Mouse (Mus musculus): Measurements from ENCODE around the gene Nck2. TPM values are rescaled to one million over a fixed set of nuclear protein-coding genes. Genes with fewer than 3 reads are reported as not detected.
A peak's percentile ranks its signal among the peaks of the same experiment; 100 is the strongest.

Nck2 gene
- polyA plus RNA-seq, 1 experiment from 2014 or later, result 21.5 TPM

DNA sequence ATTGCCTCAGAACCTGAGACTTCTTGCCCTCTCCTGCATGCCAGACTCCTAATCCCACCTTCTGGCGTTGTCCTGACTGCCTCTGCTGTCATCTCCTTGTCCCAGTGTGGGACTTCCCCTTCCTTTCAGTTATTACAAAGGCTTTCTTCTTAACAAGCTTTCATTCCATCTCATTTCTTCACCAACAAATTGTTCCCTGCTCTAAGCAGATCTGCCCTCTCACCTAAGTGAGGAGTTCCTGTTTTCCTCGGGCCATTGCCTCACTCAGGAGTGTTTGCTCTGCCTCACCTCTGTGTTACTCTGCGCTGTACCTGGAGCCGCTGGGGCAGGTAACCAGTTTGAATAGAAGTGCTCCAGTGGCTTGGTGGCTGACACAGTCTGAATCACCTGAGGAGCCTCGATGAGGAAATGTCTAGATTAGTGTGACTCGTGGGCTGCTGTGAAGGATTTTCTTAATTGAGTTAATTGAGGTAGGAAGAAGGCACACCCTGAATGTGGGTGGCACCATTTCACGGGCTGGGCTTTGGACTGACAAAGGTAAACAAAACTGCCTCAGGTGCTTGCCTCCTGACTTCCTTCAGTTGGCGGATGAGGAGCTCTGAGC, 27.8 kb downstream of the Nck2 start:
- Histone ChIP-seq H3K27me3 (replicated peaks; ENCODE audit: control insufficient read depth, insufficient read depth, low read length) (no peaks in the 10 kb centered on the region), H3K4me2 (ENCODE audit: low read depth, low read length) (no peak overlapping the region), H3K9me3 (ENCODE audit: control insufficient read depth, low read length) (no peaks in the 10 kb centered on the region), H3K9ac (ENCODE audit: low read depth, low read length) (no peak overlapping the region), H3K36me3 (ENCODE audit: control insufficient read depth, insufficient read depth, low read length) (no peaks in the 10 kb centered on the region), H3K4me3 (ENCODE audit: low read length) (no peak overlapping the region), H3K4me1 (ENCODE audit: control insufficient read depth, insufficient read depth, low read length) (peaks cover 54% of the 10 kb centered on the region), H3K27ac (ENCODE audit: low read length) (peak overlapping the region; percentile 46)
- 54% methylated on average over 8 of the region's 8 CpGs for WGBS
- peak; percentile 77 for ATAC-seq

DNA sequence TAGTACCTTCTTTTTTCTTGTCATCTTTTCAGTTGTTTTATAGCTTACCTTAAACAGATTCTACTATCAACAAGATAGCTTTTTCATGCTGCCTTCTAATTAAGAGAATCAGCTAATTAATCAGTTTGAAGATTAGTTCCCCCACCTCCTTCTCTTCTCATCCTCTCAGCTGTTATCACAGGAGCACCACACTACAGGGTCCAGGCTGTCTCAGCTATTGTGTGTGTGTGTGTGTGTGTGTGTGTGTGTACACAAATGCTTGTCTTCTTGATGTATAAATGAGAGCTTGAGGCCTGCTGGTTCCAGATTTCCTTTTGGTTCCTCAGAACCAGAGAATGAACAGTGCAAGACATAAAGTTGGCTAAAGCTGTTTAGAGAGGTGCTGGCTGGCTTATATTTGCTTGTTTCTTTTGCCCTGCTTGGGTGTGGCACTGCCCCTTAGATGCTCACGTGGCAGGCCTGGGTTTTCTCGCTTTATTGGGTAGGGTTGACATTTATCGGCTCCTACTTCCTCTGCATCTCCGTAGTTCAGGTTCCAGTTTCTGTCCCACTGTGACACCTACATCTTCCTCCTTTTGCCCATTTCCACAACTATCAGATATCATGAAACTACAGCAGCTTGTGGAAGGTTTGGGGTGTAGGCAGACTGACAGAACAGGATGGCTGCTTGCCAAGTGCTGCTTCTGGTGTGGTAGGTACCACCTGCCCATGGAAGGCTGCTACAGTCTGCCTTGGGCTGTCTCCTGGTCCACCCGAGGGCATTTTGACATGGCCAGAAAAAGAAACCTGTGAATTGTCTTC, 29.6 kb downstream of the Nck2 start:
- H3K27ac ChIP-seq (ENCODE audit: low read length), result peak overlapping the region; percentile 53

DNA sequence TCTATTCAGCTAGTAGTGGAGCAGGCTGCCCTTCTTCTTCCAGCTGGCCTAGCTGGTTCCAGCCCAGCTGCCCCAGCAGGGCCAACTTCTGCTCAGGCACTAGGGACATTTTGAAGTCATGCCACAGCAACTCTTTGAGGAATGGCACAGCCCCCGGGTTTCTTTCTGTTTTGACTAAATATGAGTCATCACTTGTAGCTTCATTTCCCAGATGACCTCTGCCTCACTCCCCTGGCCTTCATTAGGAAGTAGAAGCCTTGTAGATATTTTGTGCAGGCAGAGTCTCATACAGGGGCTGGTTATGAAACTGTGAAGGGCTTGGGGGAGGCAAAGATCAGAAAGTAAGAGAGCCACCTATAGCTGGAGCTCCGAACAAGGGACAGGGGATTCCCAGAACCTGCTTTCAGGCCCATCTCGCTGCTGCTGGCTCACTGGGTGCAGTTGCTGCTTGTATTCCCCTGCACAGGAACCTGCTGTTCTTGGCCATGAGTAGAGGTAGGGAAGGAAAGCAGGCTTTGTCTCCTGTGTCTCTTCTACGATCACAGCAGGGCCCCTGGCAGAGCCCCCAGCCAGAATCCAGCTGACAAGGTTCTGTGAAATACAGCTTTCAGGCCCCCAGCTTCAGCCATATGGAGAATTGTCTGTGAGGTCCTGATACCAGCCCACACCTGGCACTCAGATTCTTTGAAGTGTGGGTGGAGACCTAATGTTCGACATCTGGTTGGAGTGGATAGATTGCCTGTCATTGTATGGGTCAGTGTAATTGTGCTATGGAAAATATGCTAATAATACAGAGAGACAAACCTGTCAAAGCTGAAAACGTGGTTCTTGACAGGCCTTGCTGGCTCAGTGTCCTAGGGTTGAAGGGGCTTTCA, 30.4 kb downstream of the Nck2 start:
- H3K4me2 ChIP-seq (ENCODE audit: low read depth, low read length), result no peak overlapping the region
- H3K9me3 ChIP-seq (ENCODE audit: control insufficient read depth, low read length), result no peaks in the 10 kb centered on the region
- no peaks in the 10 kb centered on the region for H3K27me3 ChIP-seq (replicated peaks; ENCODE audit: control insufficient read depth, insufficient read depth, low read length)
- no peak overlapping the region for H3K4me3 ChIP-seq (ENCODE audit: low read length)
- H3K9ac ChIP-seq (ENCODE audit: low read depth, low read length), result peak overlapping the region; percentile 21
- H3K27ac ChIP-seq (ENCODE audit: low read length), result peak overlapping the region; percentile 53
- no peak for ATAC-seq
- 55% methylated on average over 6 of the region's 6 CpGs for WGBS
- peaks cover 37% of the 10 kb centered on the region for H3K4me1 ChIP-seq (ENCODE audit: control insufficient read depth, insufficient read depth, low read length)
- H3K36me3 ChIP-seq (ENCODE audit: control insufficient read depth, insufficient read depth, low read length), result no peaks in the 10 kb centered on the region

More for the DNA sequence above, 29.6 kb downstream of the Nck2 start:
- ATAC-seq, result no peak
- WGBS, result 61% methylated on average over 5 of the region's 5 CpGs
- Histone ChIP-seq H3K4me2 (ENCODE audit: low read depth, low read length) (no peak overlapping the region), H3K36me3 (ENCODE audit: control insufficient read depth, insufficient read depth, low read length) (no peaks in the 10 kb centered on the region), H3K9ac (ENCODE audit: low read depth, low read length) (peak overlapping the region; percentile 21; the same call in 1 of the 2 replicates), H3K4me3 (ENCODE audit: low read length) (no peak overlapping the region), H3K4me1 (ENCODE audit: control insufficient read depth, insufficient read depth, low read length) (peaks cover 39% of the 10 kb centered on the region), H3K9me3 (ENCODE audit: control insufficient read depth, low read length) (no peaks in the 10 kb centered on the region), H3K27me3 (replicated peaks; ENCODE audit: control insufficient read depth, insufficient read depth, low read length) (no peaks in the 10 kb centered on the region)

DNA sequence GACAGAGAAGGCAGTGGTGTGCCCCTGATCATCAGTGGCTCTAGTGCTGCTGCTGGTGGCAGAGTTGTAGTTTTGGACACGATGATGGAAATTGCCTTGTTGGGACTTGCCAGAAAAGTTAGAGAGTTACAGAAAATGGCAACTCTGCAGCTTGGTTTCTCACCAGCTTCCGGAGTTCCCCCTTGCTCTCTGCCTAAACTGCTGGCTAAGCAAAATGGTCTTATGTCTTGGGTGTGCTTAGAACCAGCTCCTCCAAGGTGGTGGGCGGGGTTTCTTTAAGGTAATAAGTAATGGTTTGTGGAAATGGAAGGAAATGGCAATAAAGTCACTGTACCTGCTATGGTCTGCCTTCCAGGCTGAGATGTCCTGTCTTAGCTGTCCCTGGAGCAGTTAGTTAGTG, 33.6 kb downstream of the Nck2 start:
- no peak for ATAC-seq
- 90% methylated on average over 3 of the region's 3 CpGs for WGBS
- Histone ChIP-seq H3K27me3 (replicated peaks; ENCODE audit: control insufficient read depth, insufficient read depth, low read length) (no peaks in the 10 kb centered on the region), H3K4me2 (ENCODE audit: low read depth, low read length) (no peak overlapping the region), H3K9me3 (ENCODE audit: control insufficient read depth, low read length) (no peaks in the 10 kb centered on the region), H3K9ac (ENCODE audit: low read depth, low read length) (no peak overlapping the region), H3K4me1 (ENCODE audit: control insufficient read depth, insufficient read depth, low read length) (peaks cover 15% of the 10 kb centered on the region), H3K36me3 (ENCODE audit: control insufficient read depth, insufficient read depth, low read length) (no peaks in the 10 kb centered on the region), H3K27ac (ENCODE audit: low read length) (no peak overlapping the region), H3K4me3 (ENCODE audit: low read length) (no peak overlapping the region)

DNA sequence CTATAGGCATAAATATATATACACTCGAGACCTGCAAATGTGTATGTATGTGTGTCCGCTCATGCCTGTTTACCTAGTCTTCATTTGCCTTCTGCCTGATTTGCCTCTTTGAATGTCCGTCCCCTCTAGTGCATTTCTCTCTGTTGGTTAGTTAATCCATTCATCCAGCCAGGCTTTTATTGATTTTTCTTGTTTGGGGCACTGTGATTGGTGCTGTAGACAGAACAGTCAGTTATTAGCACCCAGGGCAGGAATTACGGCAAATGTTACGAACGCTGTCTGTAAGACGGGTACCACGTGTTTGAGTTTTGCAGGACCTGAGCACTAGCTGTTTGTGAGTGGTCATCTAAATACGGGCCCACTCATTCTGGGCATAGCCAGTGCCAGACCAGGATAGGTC, 40.8 kb downstream of the Nck2 start:
- WGBS, result 83% methylated on average over 9 of the region's 9 CpGs
- H3K36me3 ChIP-seq (ENCODE audit: control insufficient read depth, insufficient read depth, low read length), result no peaks in the 10 kb centered on the region

DNA sequence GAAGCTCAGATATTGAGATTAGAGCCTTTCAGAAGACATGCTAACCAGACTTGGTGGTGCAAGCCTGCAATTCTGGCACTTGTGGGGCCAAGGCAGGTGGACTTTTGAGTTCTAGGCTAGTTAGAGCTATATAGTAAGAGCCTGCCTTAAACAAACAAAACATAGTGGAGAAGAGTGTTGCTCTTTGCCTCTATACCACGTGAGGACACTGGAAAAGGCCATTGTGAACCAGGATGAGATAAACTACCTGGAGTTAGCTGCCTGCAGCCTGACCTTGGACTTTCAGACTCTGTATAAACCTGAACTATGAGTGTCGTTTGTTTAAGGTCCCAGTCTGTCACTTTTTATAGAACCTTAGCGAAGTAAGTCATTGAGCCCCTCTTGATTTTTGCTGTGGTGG, 42.1 kb downstream of the Nck2 start:
- Histone ChIP-seq H3K36me3 (ENCODE audit: control insufficient read depth, insufficient read depth, low read length) (no peaks in the 10 kb centered on the region), H3K4me1 (ENCODE audit: control insufficient read depth, insufficient read depth, low read length) (peaks cover 25% of the 10 kb centered on the region), H3K4me2 (ENCODE audit: low read depth, low read length) (no peak overlapping the region), H3K27ac (ENCODE audit: low read length) (peak overlapping the region; percentile 52; the same call in 1 of the 2 replicates), H3K9ac (ENCODE audit: low read depth, low read length) (no peak overlapping the region), H3K9me3 (ENCODE audit: control insufficient read depth, low read length) (no peaks in the 10 kb centered on the region), H3K27me3 (replicated peaks; ENCODE audit: control insufficient read depth, insufficient read depth, low read length) (no peaks in the 10 kb centered on the region), H3K4me3 (ENCODE audit: low read length) (no peak overlapping the region)
- WGBS, result 46% methylated on average over 3 of the region's 3 CpGs
- ATAC-seq, result peak; percentile 94

More for the DNA sequence above, 40.8 kb downstream of the Nck2 start:
- ATAC-seq, result no peak
- Histone ChIP-seq H3K4me2 (ENCODE audit: low read depth, low read length) (no peak overlapping the region), H3K27me3 (replicated peaks; ENCODE audit: control insufficient read depth, insufficient read depth, low read length) (no peaks in the 10 kb centered on the region), H3K4me1 (ENCODE audit: control insufficient read depth, insufficient read depth, low read length) (peaks cover 25% of the 10 kb centered on the region), H3K4me3 (ENCODE audit: low read length) (no peak overlapping the region), H3K9me3 (ENCODE audit: control insufficient read depth, low read length) (no peaks in the 10 kb centered on the region), H3K27ac (ENCODE audit: low read length) (no peak overlapping the region), H3K9ac (ENCODE audit: low read depth, low read length) (no peak overlapping the region)

DNA sequence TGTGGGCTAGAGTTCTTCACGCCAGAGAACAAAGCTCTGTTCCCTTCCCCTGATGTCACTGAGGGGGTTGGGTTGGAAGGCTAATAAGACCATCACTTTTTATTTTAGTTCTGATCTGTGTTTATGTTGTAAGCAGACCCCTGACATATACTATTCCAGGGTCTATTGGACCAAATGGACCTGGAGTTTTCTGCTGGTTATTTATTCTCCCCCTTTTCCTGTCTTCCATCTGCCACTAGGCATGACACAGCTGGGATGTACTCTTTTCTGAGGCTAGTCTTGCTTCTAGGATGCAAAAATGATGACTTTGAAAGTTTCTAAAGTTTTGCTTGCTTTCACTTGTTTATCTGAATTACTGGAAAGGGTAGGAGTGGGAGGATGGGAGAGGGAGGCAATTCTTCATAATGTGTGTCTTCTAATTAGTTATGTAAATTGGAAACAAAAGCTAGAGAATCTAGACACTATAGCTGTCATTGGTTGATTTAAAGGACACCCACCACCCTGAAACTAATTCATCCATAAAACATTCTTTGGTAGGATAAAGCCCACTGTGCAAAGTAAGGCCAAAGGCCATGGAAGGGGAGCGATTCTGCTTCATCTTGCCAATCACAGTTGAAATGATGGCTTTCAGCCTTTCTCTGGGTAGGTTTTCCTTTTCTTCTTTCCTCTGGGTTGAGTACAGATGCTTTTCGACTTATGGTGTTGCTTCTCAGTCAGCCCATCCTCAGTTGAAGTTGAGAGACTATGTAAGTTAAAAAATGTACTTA, 42.8 kb downstream of the Nck2 start:
- WGBS, result 71% methylated on average over 3 of the region's 3 CpGs
- Histone ChIP-seq H3K4me1 (ENCODE audit: control insufficient read depth, insufficient read depth, low read length) (peaks cover 25% of the 10 kb centered on the region), H3K9me3 (ENCODE audit: control insufficient read depth, low read length) (no peaks in the 10 kb centered on the region), H3K27ac (ENCODE audit: low read length) (peak overlapping the region; percentile 43; the same call in 1 of the 2 replicates), H3K36me3 (ENCODE audit: control insufficient read depth, insufficient read depth, low read length) (no peaks in the 10 kb centered on the region), H3K4me2 (ENCODE audit: low read depth, low read length) (no peak overlapping the region), H3K27me3 (replicated peaks; ENCODE audit: control insufficient read depth, insufficient read depth, low read length) (no peaks in the 10 kb centered on the region), H3K4me3 (ENCODE audit: low read length) (no peak overlapping the region), H3K9ac (ENCODE audit: low read depth, low read length) (no peak overlapping the region)
- no peak for ATAC-seq

DNA sequence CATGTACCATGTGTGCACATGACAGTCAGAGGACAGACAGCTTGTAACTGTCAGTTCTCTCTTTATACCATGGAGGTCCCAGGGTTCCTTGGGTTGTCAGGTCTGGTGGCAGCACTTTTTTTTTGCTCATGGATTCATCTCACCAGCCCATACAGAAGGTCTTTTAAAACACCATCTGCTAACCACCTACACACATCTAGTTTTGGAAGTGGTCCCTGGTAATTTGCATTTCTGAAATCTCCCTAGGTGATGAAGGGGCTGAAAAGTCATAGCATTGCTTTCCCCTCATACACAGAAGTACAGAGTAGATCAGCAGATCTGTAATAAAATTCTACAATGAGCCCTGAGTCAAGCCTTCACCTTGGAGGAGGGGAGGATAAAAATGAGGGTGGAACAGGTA, 44.9 kb downstream of the Nck2 start:
- Histone ChIP-seq H3K4me2 (ENCODE audit: low read depth, low read length) (no peak overlapping the region), H3K4me3 (ENCODE audit: low read length) (no peak overlapping the region), H3K27ac (ENCODE audit: low read length) (no peak overlapping the region), H3K27me3 (replicated peaks; ENCODE audit: control insufficient read depth, insufficient read depth, low read length) (no peaks in the 10 kb centered on the region), H3K9ac (ENCODE audit: low read depth, low read length) (no peak overlapping the region), H3K36me3 (ENCODE audit: control insufficient read depth, insufficient read depth, low read length) (no peaks in the 10 kb centered on the region), H3K9me3 (ENCODE audit: control insufficient read depth, low read length) (no peaks in the 10 kb centered on the region), H3K4me1 (ENCODE audit: control insufficient read depth, insufficient read depth, low read length) (peaks cover 28% of the 10 kb centered on the region)
- ATAC-seq, result no peak
